Mouse (Mus musculus): ENCODE data around the gene Faf2. TPM values are rescaled to one million over a fixed set of nuclear protein-coding genes. Genes with fewer than 3 reads are reported as not detected.

The Faf2 gene
- polyA plus RNA-seq (2012; rRNA removed): 36.9 and 47.0 TPM in 2 replicates

DNA sequence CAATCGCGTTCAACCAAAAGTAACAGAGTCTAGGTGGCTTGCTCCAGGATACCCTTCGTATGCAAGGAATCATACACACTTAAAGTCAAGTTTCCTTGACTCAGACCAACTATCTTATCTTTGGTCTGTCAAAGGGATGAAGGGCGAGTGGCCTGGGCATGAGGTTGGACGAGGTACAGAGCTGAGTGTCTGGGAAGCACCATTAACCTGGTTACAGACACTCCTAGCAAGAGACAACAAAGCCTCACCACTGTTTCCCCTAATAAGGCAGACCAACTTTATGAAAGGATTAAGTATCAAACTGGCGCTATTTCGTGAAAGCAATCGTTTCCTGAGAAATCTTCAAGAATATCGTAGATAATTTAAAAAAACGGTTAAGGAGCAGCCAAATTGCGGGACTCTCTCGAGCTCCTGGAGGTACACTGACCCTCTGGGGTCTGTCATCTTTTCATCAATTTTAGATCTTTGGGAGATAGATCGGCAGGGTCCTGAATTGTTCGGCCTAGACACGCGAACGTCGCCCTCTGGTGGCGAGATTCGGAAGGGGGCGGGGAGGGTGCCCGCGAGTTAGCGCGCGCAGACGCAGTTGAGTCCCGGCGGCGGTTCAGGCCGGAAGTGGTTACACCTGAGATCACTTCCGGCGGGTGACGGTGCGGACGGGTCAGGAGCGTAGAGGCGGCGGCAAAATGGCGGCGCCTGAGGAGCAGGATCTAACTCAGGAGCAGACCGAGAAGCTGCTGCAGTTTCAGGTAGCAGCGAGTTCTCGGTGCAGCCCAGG is at the start of gene Faf2:
Faf2 (plus strand) TSS at position 630 of the 778 bp plus-strand sequence.
- DNase-seq (ENCODE audit: low read depth): peak; percentile 98
- peak; percentile 94 for TF ChIP-seq CTCF (IDR thresholded peaks at IDR 0.05; ENCODE audit: borderline replicate concordance, extremely low read depth, insufficient read depth, insufficient read length)
- peak; percentile 66; the same call in 1 of the 2 replicates for TF ChIP-seq POLR2A (IDR thresholded peaks at IDR 0.05; ENCODE audit: borderline replicate concordance, extremely low read depth, insufficient read depth, insufficient read length, poor library complexity, severe bottlenecking)

DNA sequence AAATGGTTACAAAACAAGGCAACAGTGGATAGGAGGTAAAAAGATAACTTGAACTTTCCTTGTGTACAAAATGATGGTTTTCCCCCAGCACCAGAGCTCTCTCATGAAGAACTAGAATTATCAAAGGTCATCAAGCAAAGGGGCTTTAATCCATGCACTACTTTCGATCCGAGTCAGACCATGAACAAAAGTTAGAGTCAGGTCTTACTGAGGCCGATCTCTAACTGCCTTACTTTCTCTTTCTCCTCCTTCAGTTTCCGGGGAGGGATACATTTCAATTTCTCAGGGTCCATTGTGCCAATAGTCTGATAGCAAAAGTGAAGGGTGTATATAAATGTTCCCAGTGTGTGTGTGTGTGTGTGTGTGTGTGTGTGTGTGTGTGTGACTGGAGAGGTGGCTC is 49.0 kb upstream of the Faf2 start:
- TF ChIP-seq CTCF (IDR thresholded peaks at IDR 0.05; ENCODE audit: borderline replicate concordance, extremely low read depth, insufficient read depth, insufficient read length): no peak
- TF ChIP-seq POLR2A (IDR thresholded peaks at IDR 0.05; ENCODE audit: borderline replicate concordance, extremely low read depth, insufficient read depth, insufficient read length, poor library complexity, severe bottlenecking): no peak
- no peak for DNase-seq (ENCODE audit: low read depth)

DNA sequence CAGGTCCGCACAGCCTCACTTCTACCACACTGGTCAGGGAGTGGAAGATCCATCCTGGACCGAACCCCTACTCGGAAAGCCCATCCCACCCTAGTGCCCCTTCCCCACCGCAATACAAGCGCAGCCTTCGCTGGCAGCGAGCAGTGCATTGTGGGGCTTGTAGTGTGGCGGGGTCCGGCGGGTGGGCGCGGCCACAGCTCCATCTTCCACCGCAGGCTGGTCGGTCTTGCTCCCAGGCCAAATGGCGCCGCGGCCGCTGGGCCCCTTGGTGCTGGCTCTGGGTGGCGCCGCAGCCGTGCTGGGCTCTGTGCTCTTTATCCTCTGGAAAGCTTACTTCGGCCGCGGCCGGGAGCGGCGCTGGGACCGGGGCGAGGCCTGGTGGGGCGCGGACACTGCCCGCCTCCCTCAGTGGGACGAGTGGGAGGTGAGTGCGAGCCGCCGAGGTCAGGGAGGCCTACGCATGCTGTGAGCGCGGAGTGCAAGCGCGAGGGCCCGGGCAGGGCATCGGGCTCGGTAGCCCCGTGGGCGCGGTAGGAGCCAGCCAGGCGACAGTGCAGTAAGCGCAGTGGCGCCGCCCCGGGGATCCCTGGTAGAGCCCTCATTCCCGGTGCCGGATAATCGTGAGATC is 46.6 kb upstream of the Faf2 start, which contains the start of gene Arl10:
Arl10 (plus strand) TSS at position 162 of the 628 bp plus-strand sequence.
- TF ChIP-seq POLR2A (IDR thresholded peaks at IDR 0.05; ENCODE audit: borderline replicate concordance, extremely low read depth, insufficient read depth, insufficient read length, poor library complexity, severe bottlenecking): peak; percentile 48; the same call in 1 of the 2 replicates
- TF ChIP-seq CTCF (IDR thresholded peaks at IDR 0.05; ENCODE audit: borderline replicate concordance, extremely low read depth, insufficient read depth, insufficient read length): no peak
- DNase-seq (ENCODE audit: low read depth): peak; percentile 90

DNA sequence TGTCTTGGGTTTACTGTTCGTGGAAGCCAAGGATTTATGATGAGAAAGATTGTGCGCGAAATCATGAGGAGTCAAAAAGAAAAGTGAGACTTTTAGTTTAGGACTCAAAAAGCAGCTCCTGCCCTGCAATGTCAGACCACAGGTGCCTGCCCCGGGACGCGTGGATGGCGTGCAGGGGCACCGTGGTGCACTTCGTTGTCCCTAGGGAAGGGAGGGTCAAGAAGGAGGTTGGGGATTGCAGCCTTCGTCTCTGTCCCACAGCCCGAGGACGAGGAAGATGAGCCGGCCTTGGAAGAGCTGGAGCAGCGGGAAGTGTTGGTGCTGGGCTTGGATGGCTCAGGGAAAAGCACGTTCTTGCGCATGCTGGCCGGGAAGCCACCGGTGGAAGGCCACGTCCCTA is 46.1 kb upstream of the Faf2 start:
- DNase-seq (ENCODE audit: low read depth): peak; percentile 22
- TF ChIP-seq POLR2A (IDR thresholded peaks at IDR 0.05; ENCODE audit: borderline replicate concordance, extremely low read depth, insufficient read depth, insufficient read length, poor library complexity, severe bottlenecking): no peak
- no peak for TF ChIP-seq CTCF (IDR thresholded peaks at IDR 0.05; ENCODE audit: borderline replicate concordance, extremely low read depth, insufficient read depth, insufficient read length)

DNA sequence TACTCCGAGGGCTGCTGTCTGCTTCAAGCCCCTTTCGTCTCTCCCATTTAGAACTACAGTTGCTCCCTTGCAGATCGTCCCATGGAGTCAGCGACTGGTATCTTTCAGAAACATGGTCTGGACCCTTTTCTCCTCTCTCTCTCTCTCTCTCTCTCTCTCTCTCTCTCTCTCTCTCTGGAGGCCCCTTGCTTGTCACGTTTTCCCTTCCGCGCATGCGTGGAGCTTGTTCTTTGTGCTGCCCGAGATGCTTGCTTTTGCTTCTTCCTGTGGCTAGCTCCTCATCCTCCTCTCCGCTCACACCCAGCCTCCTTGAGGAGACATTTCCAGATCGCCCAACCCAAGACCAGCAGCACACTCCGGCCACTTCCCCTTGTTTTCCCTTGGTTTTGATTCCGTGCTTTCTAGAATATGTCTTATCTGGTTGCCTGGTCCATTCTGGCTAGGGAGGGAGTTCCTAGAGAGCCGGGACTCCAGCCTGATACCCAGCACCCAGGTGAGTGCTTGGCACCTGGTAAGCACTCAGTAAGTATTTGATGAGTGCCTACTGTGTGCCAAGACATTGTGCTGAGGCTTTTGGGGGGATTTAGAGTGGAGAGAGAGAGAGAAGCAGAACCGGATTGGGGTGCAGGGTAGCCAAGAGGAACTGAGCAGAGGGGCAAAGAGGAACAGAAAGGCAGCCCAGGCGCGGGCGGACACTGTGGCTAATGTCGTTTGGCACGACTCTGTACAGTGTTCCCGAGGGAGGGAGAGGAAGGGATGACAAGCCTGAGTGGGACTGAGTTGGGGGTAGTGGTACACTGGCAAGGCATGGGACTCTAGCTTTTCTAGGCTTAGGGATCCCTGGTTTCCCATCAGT is 43.7 kb upstream of the Faf2 start:
- peak; percentile 19 for DNase-seq (ENCODE audit: low read depth)
- no peak for TF ChIP-seq CTCF (IDR thresholded peaks at IDR 0.05; ENCODE audit: borderline replicate concordance, extremely low read depth, insufficient read depth, insufficient read length)
- TF ChIP-seq POLR2A (IDR thresholded peaks at IDR 0.05; ENCODE audit: borderline replicate concordance, extremely low read depth, insufficient read depth, insufficient read length, poor library complexity, severe bottlenecking): no peak

DNA sequence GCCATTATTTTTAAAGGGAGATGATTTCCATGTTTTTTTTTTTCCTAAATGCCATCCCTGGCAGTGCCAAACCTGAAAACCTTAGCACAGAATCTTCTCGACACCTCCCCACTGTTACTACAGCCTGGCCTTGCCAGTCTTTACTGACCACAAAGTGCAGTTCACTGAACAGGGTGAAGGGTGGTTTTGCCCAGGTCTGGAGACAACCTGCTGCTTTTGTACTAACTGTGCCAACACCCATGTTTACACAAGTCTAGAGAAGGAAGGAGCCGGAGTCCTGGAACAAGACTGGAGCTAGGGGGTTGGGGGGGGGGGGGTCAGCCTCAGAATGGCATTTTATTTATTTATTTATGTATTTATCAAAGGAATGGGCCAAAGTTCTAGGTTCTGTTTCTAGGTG is 40.2 kb upstream of the Faf2 start:
- no peak for DNase-seq (ENCODE audit: low read depth)
- TF ChIP-seq POLR2A (IDR thresholded peaks at IDR 0.05; ENCODE audit: borderline replicate concordance, extremely low read depth, insufficient read depth, insufficient read length, poor library complexity, severe bottlenecking) (no peak), CTCF (IDR thresholded peaks at IDR 0.05; ENCODE audit: borderline replicate concordance, extremely low read depth, insufficient read depth, insufficient read length) (no peak)

DNA sequence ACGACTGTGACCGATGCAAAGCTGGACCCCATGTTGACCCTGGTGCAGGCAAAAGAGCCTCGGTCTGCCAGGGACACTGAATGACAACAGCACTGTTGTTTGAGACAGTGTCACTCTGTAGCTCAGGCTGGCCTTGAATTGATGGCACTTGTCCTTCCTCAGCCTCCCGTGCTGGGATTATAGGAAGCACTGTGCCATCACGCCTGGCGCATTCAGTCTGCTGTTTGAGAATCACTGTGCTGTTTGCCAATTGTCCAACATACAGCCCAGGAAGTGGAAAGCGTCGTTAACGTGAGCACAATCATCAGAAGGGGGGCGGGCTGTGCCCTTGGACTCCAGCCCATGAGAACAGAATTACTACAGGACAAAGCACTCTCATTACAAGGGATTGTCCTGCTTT is 39.5 kb upstream of the Faf2 start:
- peak; percentile 59 for DNase-seq (ENCODE audit: low read depth)
- TF ChIP-seq CTCF (IDR thresholded peaks at IDR 0.05; ENCODE audit: borderline replicate concordance, extremely low read depth, insufficient read depth, insufficient read length) (no peak), POLR2A (IDR thresholded peaks at IDR 0.05; ENCODE audit: borderline replicate concordance, extremely low read depth, insufficient read depth, insufficient read length, poor library complexity, severe bottlenecking) (no peak)

DNA sequence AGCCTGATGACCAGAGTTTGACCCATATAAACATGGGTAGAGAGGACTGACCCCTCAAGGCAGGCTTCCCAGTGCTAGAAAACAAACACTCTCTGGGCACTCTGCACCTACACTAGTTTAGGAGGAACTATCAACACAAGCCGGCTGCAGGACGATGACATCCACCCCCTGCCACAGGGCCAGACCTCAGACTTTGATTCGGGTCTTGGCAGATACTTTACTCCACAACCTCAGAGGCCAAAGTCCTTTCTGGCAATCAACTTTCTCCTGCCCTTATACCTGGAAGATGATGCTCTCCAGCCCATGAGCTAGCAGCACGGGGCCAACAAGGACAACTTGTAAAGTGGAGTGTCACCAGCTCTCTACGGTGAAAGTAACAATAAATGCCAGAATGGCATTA is 38.7 kb upstream of the Faf2 start:
- no peak for DNase-seq (ENCODE audit: low read depth)
- TF ChIP-seq CTCF (IDR thresholded peaks at IDR 0.05; ENCODE audit: borderline replicate concordance, extremely low read depth, insufficient read depth, insufficient read length) (no peak), POLR2A (IDR thresholded peaks at IDR 0.05; ENCODE audit: borderline replicate concordance, extremely low read depth, insufficient read depth, insufficient read length, poor library complexity, severe bottlenecking) (no peak)

DNA sequence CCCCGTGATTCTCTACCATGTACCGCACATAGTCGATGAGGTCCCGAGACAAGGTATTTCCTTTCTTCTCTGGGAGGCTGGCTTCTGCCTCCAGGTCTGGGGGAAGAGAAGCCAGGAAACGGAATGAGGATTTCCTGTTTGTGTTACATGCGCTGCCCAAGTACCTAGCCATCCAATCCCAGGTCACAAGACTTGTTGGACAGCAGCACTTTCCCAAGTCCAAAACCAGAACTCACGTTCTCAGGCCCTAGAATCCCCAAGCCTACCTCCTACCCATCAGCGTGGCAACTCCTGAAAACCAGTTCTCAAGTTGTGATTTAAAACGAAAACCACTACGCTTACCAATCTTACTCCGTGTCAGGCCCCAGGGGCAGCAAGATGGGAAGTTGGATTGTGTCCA is 35.8 kb upstream of the Faf2 start:
- TF ChIP-seq CTCF (IDR thresholded peaks at IDR 0.05; ENCODE audit: borderline replicate concordance, extremely low read depth, insufficient read depth, insufficient read length) (no peak), POLR2A (IDR thresholded peaks at IDR 0.05; ENCODE audit: borderline replicate concordance, extremely low read depth, insufficient read depth, insufficient read length, poor library complexity, severe bottlenecking) (no peak)
- no peak for DNase-seq (ENCODE audit: low read depth)

DNA sequence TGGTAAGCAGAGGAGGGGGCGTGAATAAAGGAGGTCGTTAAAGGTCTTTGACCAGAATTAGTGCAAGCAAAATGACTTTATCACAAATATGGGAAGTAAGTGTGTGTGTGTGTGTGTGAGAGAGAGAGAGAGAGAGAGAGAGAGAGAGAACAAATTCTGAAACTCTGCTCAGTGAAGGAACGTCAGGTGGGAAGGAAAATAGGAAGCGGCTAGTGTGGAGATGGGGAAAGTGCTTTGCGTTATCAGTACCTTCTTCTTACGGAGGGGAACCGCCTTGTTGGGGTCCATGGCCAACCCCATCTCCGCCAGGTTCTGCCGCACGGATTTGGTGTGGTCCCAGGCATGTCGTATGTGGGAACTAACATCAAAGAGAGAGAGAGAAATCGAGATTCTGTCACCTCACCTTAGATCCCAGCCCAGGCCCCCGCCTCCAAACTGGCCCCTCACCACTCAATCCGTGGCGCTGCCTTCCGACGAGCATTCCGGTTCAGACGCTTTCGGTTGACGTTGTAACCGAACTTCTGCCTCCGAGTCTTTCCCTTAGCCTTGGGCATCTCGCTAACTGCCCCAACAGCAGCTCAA is 32.1 kb upstream of the Faf2 start:
- TF ChIP-seq POLR2A (IDR thresholded peaks at IDR 0.05; ENCODE audit: borderline replicate concordance, extremely low read depth, insufficient read depth, insufficient read length, poor library complexity, severe bottlenecking) (no peak), CTCF (IDR thresholded peaks at IDR 0.05; ENCODE audit: borderline replicate concordance, extremely low read depth, insufficient read depth, insufficient read length) (no peak)
- DNase-seq (ENCODE audit: low read depth): no peak

Data from brain, embryonic 14.5 days (tissue).